15 mouse cellular contexts compared by ENCODE assay signal in the genomic region with DNA sequence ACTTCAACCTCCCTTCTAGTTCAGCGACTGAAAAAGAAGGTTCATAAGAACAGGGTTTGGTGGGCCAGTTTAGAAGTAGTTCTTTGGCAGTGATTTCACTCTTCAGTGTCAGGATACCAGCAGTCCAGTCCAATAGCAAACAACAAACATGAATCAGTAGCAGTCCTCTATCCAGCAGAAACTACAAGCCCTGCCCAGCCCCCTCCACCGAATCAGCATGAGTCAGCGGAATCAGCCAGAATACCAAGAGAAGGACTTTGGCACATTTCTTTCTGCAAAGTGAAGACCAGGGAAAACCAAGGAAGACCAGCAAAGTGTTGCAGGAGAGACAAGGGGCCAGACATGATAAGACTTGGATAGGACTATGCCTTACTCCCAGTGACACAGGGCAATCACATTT.
DNase-seq lines count a peak whose midpoint lies in the region; ATAC-seq and TF ChIP-seq lines count a peak whose summit lies in the region.
"Had no signal": no experiment of that assay in that cellular context is flagged by ENCODE, and none has a peak within 500 bp of the region (broad histone marks: within the 10 kb centered on the region; RNA-seq: fewer than 3 reads in every experiment).

No protein-coding gene starts in this region.

- intact Hi-C loops in left cerebral cortex, postnatal 4 days (cut with DNase I): no loop called here

- no peaks in the 10 kb centered on the region; the same call in 1 of the 2 replicates for H3K9me3 ChIP-seq in ES-E14 (ENCODE audit: control insufficient read depth, insufficient read depth, low read depth, low read length)
- H3K9me3 ChIP-seq in stomach, postnatal 0 days (ENCODE audit: control insufficient read depth, low read length): no peaks in the 10 kb centered on the region
- H3K9me3 ChIP-seq: embryonic facial prominence, embryonic 12.5 days; midbrain, embryonic 15.5 days had no signal

- no peaks in the 10 kb centered on the region for H3K27me3 ChIP-seq in stomach, postnatal 0 days (ENCODE audit: control insufficient read depth, insufficient read depth, low read length)
- H3K27me3 ChIP-seq: embryonic facial prominence, embryonic 12.5 days; midbrain, embryonic 15.5 days had no signal

- TF ChIP-seq EP300 in stomach, postnatal 0 days (optimal IDR thresholded peaks at IDR 0.05): no peak

- in situ Hi-C loops in ES-E14 (cut with MboI; ENCODE audit: low sequenced_read_pairs in 2 of 2, unreplicated experiment in 2 of 2): no loop called here

- no peak overlapping the region for H3K4me2 ChIP-seq in stomach, postnatal 0 days (replicated peaks; ENCODE audit: low read depth)
- H3K4me2 ChIP-seq: embryonic facial prominence, embryonic 12.5 days; heart, embryonic 11.5 days; midbrain, embryonic 15.5 days had no signal

- no peaks in the 10 kb centered on the region for H3K36me3 ChIP-seq in ES-E14 (ENCODE audit: control insufficient read depth, insufficient read depth, low read length, poor library complexity, severe bottlenecking)
- H3K36me3 ChIP-seq in stomach, postnatal 0 days (ENCODE audit: control insufficient read depth, insufficient read depth, low read length): no peaks in the 10 kb centered on the region
- H3K36me3 ChIP-seq: embryonic facial prominence, embryonic 12.5 days; midbrain, embryonic 15.5 days had no signal

- no peak overlapping the region for H3K4me3 ChIP-seq in ES-E14 (ENCODE audit: insufficient read depth in 1 of 2, low read depth in 1 of 2, low read length in 2 of 2, poor library complexity in 1 of 2, severe bottlenecking in 1 of 2)
- H3K4me3 ChIP-seq in embryonic fibroblast, embryonic 13.5 days (ENCODE audit: insufficient read depth, low read length): no peak overlapping the region
- H3K4me3 ChIP-seq in stomach, postnatal 0 days (ENCODE audit: low read depth, low read length): no peak overlapping the region
- H3K4me3 ChIP-seq: embryonic facial prominence, embryonic 12.5 days; midbrain, embryonic 15.5 days had no signal

- no peak for ATAC-seq in stomach, postnatal 0 days (ENCODE audit: low FRiP score, low TSS enrichment)
- ATAC-seq: hindbrain, postnatal 0 days; midbrain, embryonic 15.5 days had no signal

- WGBS in stomach, postnatal 0 days: 96% methylated on average over 3 of the region's 3 CpGs

- no peaks in the 10 kb centered on the region for H3K4me1 ChIP-seq in ES-E14 (ENCODE audit: control insufficient read depth in 2 of 2, insufficient read depth in 2 of 2, low read length in 2 of 2, poor library complexity in 1 of 2)
- H3K4me1 ChIP-seq in embryonic fibroblast, embryonic 13.5 days (ENCODE audit: control insufficient read depth, insufficient read depth, low read length): peaks cover 7% of the 10 kb centered on the region
- H3K4me1 ChIP-seq in stomach, postnatal 0 days (replicated peaks; ENCODE audit: control insufficient read depth, insufficient read depth): no peaks in the 10 kb centered on the region
- H3K4me1 ChIP-seq: embryonic facial prominence, embryonic 12.5 days; midbrain, embryonic 15.5 days had no signal

- H3K27ac ChIP-seq in ES-E14 (ENCODE audit: insufficient read depth, low read depth, low read length, poor library complexity, severe bottlenecking): no peak overlapping the region
- H3K27ac ChIP-seq in embryonic fibroblast, embryonic 13.5 days (ENCODE audit: insufficient read depth, low read length): peak overlapping the region; percentile 67; the same call in 1 of the 2 replicates
- no peak overlapping the region for H3K27ac ChIP-seq in stomach, postnatal 0 days (replicated peaks)
- H3K27ac ChIP-seq: embryonic facial prominence, embryonic 12.5 days; hindbrain, postnatal 0 days; macrophage; midbrain, embryonic 15.5 days had no signal

- peak; percentile 3 to 4 for DNase-seq in kidney, postnatal 4 days
- no peak for DNase-seq in kidney, postnatal 10 days
- no peak for DNase-seq in ES-E14 (ENCODE audit: low read depth, low spot score)
- DNase-seq in stomach, postnatal 0 days (ENCODE audit: low spot score): peak; percentile 20
- no peak for DNase-seq in thymus, postnatal 36 days
- DNase-seq in spleen, postnatal 4 days (ENCODE audit: low spot score in 2 of 2): no peak
- DNase-seq in left cerebral cortex, postnatal 4 days: no peak
- DNase-seq: cerebellum, adult 11-12 months; cerebellum, postnatal 36 days had no signal

- no peak for TF ChIP-seq CTCF in embryonic fibroblast, embryonic 13.5 days (IDR thresholded peaks at IDR 0.05; ENCODE audit: borderline replicate concordance, insufficient read depth, low read length)
- no peak for TF ChIP-seq CTCF in stomach, postnatal 0 days (IDR thresholded peaks at IDR 0.05; ENCODE audit: low read depth)

- no peak overlapping the region for H3K9ac ChIP-seq in ES-E14 (ENCODE audit: insufficient read depth, low read depth, low read length, poor library complexity, severe bottlenecking)
- no peak overlapping the region for H3K9ac ChIP-seq in stomach, postnatal 0 days (ENCODE audit: low read length)
- H3K9ac ChIP-seq: embryonic facial prominence, embryonic 12.5 days; midbrain, embryonic 15.5 days had no signal

- no peak for TF ChIP-seq POLR2A in embryonic fibroblast, embryonic 13.5 days (IDR thresholded peaks at IDR 0.05; ENCODE audit: low read depth, low read length)

TF ChIP-seq in ES-E14, 5 proteins besides CTCF, POLR2A, EP300 and RAD21:
- TF ChIP-seq MAFK (IDR thresholded peaks at IDR 0.05; ENCODE audit: insufficient read depth, low read depth, low read length) (peak; percentile 80), HCFC1 (IDR thresholded peaks at IDR 0.05; ENCODE audit: borderline replicate concordance, insufficient read depth, low read length) (no peak)

Comparison
In these comparisons a context has a peak if more than half of its experiments do, and no peak if none do; other contexts are left out.
1. DNase-seq: peak in kidney, postnatal 4 days (2 of 2) and stomach, postnatal 0 days (single experiment); none in kidney, postnatal 10 days (single experiment), ES-E14 (single experiment), thymus, postnatal 36 days (0 of 2), spleen, postnatal 4 days (0 of 2) and left cerebral cortex, postnatal 4 days (single experiment).